Mouse (Mus musculus) adrenal gland, postnatal 36 days (tissue): Measurements from ENCODE around the gene Zfp52. TPM values are rescaled to one million over a fixed set of nuclear protein-coding genes. Genes with fewer than 3 reads are reported as not detected.

Experiments used
- DNase-seq, 2 experiments: peaks; one replicate each; pipeline ENCODE4 v3.0.0; 2021; ENCODE audit warnings: mixed read lengths in 1 of 2
- long read RNA-seq, 2 experiments: library from polyadenylated mRNA; stranded (forward); transcript quantifications; one replicate each; pipeline ENCODE4 v2.0.0; 2021; ENCODE audit warnings: borderline sequencing depth in 2 of 2
- total RNA-seq, 2 experiments: library from RNA; stranded (reverse); gene quantifications; 2 replicates each; pipeline ENCODE4 v1.2.3; 2021

The Zfp52 gene
- total RNA-seq, result 10 to 100 TPM; 29.6 to 33.9 TPM
- long read RNA-seq, experiment 1, transcript Zfp52-202 (5 exons, 3,164 nt), result major isoform, 41 of 48 reads
- long read RNA-seq, experiment 1, partial matches to known transcripts, result 2 of 48 reads
- long read RNA-seq, experiment 1, other reads (novel, unspliced or antisense), result 5 of 48 reads
- long read RNA-seq, experiment 2, transcript Zfp52-202 (5 exons, 3,164 nt), result major isoform, 7 of 7 reads
- long read RNA-seq, experiment 2, partial matches to known transcripts, result 0 of 7 reads
- long read RNA-seq, experiment 2, other reads (novel, unspliced or antisense), result 0 of 7 reads

GRCm38 (mm10) chr17:21535096-21536001 is at the start of gene Zfp52:
Gene Zfp52, plus strand, starts transcription at chr17:21535539.
- peak; percentile 84 to 87 for DNase-seq

- DNase-seq, result peak; percentile 90 to 91
These were observed 46.4 kb upstream of the Zfp52 start, which contains the start of gene Zfp53 for GRCm38 (mm10) chr17:21488760-21489499. Gene Zfp53, plus strand, starts transcription at chr17:21488998.

GRCm38 (mm10) chr17:21489500-21490001 is 45.8 kb upstream of the Zfp52 start:
- DNase-seq, result no peak

- DNase-seq, result no peak
These were observed 34.0 kb upstream of the Zfp52 start for GRCm38 (mm10) chr17:21501365-21501764.

- DNase-seq, result no peak
These were observed 30.8 kb upstream of the Zfp52 start for GRCm38 (mm10) chr17:21504524-21504923.

- no peak for DNase-seq
These were observed 29.1 kb upstream of the Zfp52 start for GRCm38 (mm10) chr17:21506258-21506657.

GRCm38 (mm10) chr17:21509756-21510155 is 25.6 kb upstream of the Zfp52 start:
- DNase-seq, result no peak

GRCm38 (mm10) chr17:21515403-21516105 is 19.8 kb upstream of the Zfp52 start:
- DNase-seq, result peak; percentile 61 to 64

GRCm38 (mm10) chr17:21516201-21517129 is 18.9 kb upstream of the Zfp52 start:
- DNase-seq, result peak; percentile 83 to 87

GRCm38 (mm10) chr17:21517130-21517671 is 18.1 kb upstream of the Zfp52 start:
- no peak for DNase-seq

- DNase-seq, result no peak
These were observed 9.1 kb upstream of the Zfp52 start for GRCm38 (mm10) chr17:21526270-21526669.

- no peak for DNase-seq
These were observed 4.6 kb upstream of the Zfp52 start for GRCm38 (mm10) chr17:21530645-21531330.

- peak; percentile 15 to 45 for DNase-seq
These were observed 3.7 kb upstream of the Zfp52 start for GRCm38 (mm10) chr17:21531621-21532020.

- DNase-seq, result peak; percentile 74 to 77
These were observed 3.0 kb upstream of the Zfp52 start for GRCm38 (mm10) chr17:21532101-21532951.

- no peak for DNase-seq
These were observed 1.4 kb upstream of the Zfp52 start for GRCm38 (mm10) chr17:21533961-21534360.

- peak in 1 of 2 experiments; percentile 40 for DNase-seq
These were observed 761 bp upstream of the Zfp52 start for GRCm38 (mm10) chr17:21534460-21535095.

GRCm38 (mm10) chr17:21536096-21536495 is 757 bp downstream of the Zfp52 start:
- no peak for DNase-seq

GRCm38 (mm10) chr17:21536676-21537075 is 1.3 kb downstream of the Zfp52 start:
- DNase-seq, result peak; percentile 18 to 35
